Mouse (Mus musculus) heart, postnatal 0 days (tissue): ENCODE data around the gene Stk4. TPM values are rescaled to one million over a fixed set of nuclear protein-coding genes. Genes with fewer than 3 reads are reported as not detected.
A peak's percentile ranks its signal among the peaks of the same experiment; 100 is the strongest.

Source experiments
- ATAC-seq: fragments of 200-750 bp; cut with Nextera tagmentation; 2 replicates; pipeline ENCODE4 v1.8.0; 2017; ENCODE audit warnings: low read depth, moderate number of reproducible peaks, moderate library complexity; ENCODE audit not compliant: insufficient read depth
- DNase-seq: peaks from one replicate; pipeline ENCODE4 v3.0.0-alpha.2; 2016; ENCODE audit warnings: low spot score
- H3K27ac ChIP-seq: fragments of 300-500 bp; sonication (generic); 2 replicates; pipeline ENCODE4 v1.5.1; 2014; ENCODE audit warnings: low read depth, mild to moderate bottlenecking
- H3K27me3 ChIP-seq: fragments of 300-500 bp; sonication (generic); 2 replicates; pipeline ENCODE4 v1.6.1; 2014; ENCODE audit warnings: low read length, mixed read lengths; ENCODE audit not compliant: control insufficient read depth, insufficient read depth
- H3K36me3 ChIP-seq: fragments of 300-500 bp; sonication (generic); replicated peaks from 2 replicates; pipeline ENCODE4 v1.6.1; 2014; ENCODE audit warnings: low read length, mixed read lengths; ENCODE audit not compliant: control insufficient read depth, insufficient read depth
- H3K4me1 ChIP-seq: fragments of 300-500 bp; sonication (generic); 2 replicates; pipeline ENCODE4 v1.6.1; 2014; ENCODE audit warnings: antibody characterized with exemption; ENCODE audit not compliant: control insufficient read depth, insufficient read depth
- H3K4me2 ChIP-seq: fragments of 300-500 bp; sonication (generic); 2 replicates; pipeline ENCODE4 v1.6.1; 2014; ENCODE audit warnings: low read depth, mild to moderate bottlenecking, low read length, moderate library complexity
- H3K4me3 ChIP-seq: fragments of 300-500 bp; sonication (generic); 2 replicates; pipeline ENCODE4 v1.5.1; 2014; ENCODE audit warnings: low read depth, low read length
- H3K9ac ChIP-seq: fragments of 300-500 bp; sonication (generic); replicated peaks from 2 replicates; pipeline ENCODE4 v1.6.1; 2014; ENCODE audit warnings: low read depth, low read length, mixed read lengths
- H3K9me3 ChIP-seq: fragments of 300-500 bp; sonication (generic); replicated peaks from 2 replicates; pipeline ENCODE4 v1.6.1; 2016; ENCODE audit warnings: low read length; ENCODE audit not compliant: control insufficient read depth
- CTCF ChIP-seq: IDR thresholded peaks from 2 replicates; pipeline ENCODE4 v1.5.1; 2016; ENCODE audit warnings: antibody characterized with exemption, control low read depth, low read depth
- EP300 ChIP-seq: IDR thresholded peaks from 2 replicates; pipeline ENCODE4 v1.6.1; 2016; ENCODE audit warnings: antibody characterized with exemption, low read depth
- WGBS: fragments of 180-500 bp; shearing (Covaris S2); extraction: QIAGEN DNeasy Blood & Tissue Kit; methylation state at CpG from one replicate; pipeline ENCODE4 v1.1.7; 2014; 5-methylcytosine and 5-hydroxymethylcytosine counted together
- polyA plus RNA-seq: library from polyadenylated mRNA; unstranded; fragments of >200 nt; fragmentation: Nextera tagmentation; extraction: Ambion mirVana; gene quantifications from 2 replicates; pipeline ENCODE4 v1.2.1, GENCODE M21; 2015
- total RNA-seq: library from RNA; depleted of rRNA; stranded (reverse); fragments of >200 nt; gene quantifications from 2 replicates; pipeline ENCODE4 v1.2.3, GENCODE M21; 2014; ENCODE audit warnings: low replicate concordance

Gene Stk4
- total and polyA plus RNA-seq, 2 experiments from 2014 or later: 8.6 to 16.6 TPM

- Histone ChIP-seq H3K4me2 (no peak overlapping the region), H3K9ac (no peak overlapping the region), H3K9me3 (no peaks in the 10 kb centered on the region), H3K27me3 (no peaks in the 10 kb centered on the region), H3K36me3 (peaks cover 69% of the 10 kb centered on the region), H3K27ac (no peak overlapping the region), H3K4me1 (no peaks in the 10 kb centered on the region), H3K4me3 (no peak overlapping the region)
- DNase-seq (no peak), ATAC-seq (no peak)
- 83% methylated on average over 6 of the region's 6 CpGs for WGBS
- no peak for TF ChIP-seq EP300
- TF ChIP-seq CTCF: no peak
Measured at GRCm38 (mm10) chr2:164087416-164088017, 17.4 kb downstream of the Stk4 start.

GRCm38 (mm10) chr2:164089508-164089907 is 19.4 kb downstream of the Stk4 start:
- ATAC-seq (no peak), DNase-seq (no peak)
- H3K4me3 ChIP-seq: no peak overlapping the region
- no peak overlapping the region for H3K27ac ChIP-seq
- TF ChIP-seq CTCF (no peak), EP300 (no peak)
- H3K36me3 ChIP-seq: peaks cover 49% of the 10 kb centered on the region
- no peak overlapping the region for H3K9ac ChIP-seq
- no peak overlapping the region for H3K4me2 ChIP-seq
- H3K4me1 ChIP-seq: no peaks in the 10 kb centered on the region
- H3K9me3 ChIP-seq: no peaks in the 10 kb centered on the region
- 88% methylated on average over 4 of the region's 4 CpGs for WGBS
- no peaks in the 10 kb centered on the region for H3K27me3 ChIP-seq

- 37% methylated on average over 7 of the region's 7 CpGs for WGBS
Measured at GRCm38 (mm10) chr2:164094152-164094551, 24.0 kb downstream of the Stk4 start.

GRCm38 (mm10) chr2:164098603-164099250 is 28.6 kb downstream of the Stk4 start:
- H3K9me3 ChIP-seq: no peaks in the 10 kb centered on the region
- no peak overlapping the region for H3K4me2 ChIP-seq
- H3K36me3 ChIP-seq: peaks cover 50% of the 10 kb centered on the region
- no peak for ATAC-seq
- H3K27me3 ChIP-seq: no peaks in the 10 kb centered on the region
- no peak overlapping the region for H3K9ac ChIP-seq
- WGBS: 92% methylated on average over 11 of the region's 11 CpGs
- no peak overlapping the region for H3K27ac ChIP-seq
- H3K4me1 ChIP-seq: no peaks in the 10 kb centered on the region
- no peak for DNase-seq
- no peak overlapping the region for H3K4me3 ChIP-seq
- TF ChIP-seq CTCF (no peak), EP300 (no peak)

More at GRCm38 (mm10) chr2:164094152-164094551, 24.0 kb downstream of the Stk4 start:
- Histone ChIP-seq H3K9me3 (no peaks in the 10 kb centered on the region), H3K9ac (no peak overlapping the region), H3K27me3 (no peaks in the 10 kb centered on the region), H3K36me3 (peaks cover 33% of the 10 kb centered on the region), H3K27ac (no peak overlapping the region), H3K4me1 (no peaks in the 10 kb centered on the region), H3K4me2 (no peak overlapping the region), H3K4me3 (no peak overlapping the region)
- no peak for TF ChIP-seq EP300
- peak; percentile 28; the same call in 1 of the 2 replicates for TF ChIP-seq CTCF
- ATAC-seq: no peak
- no peak for DNase-seq

- DNase-seq (no peak), ATAC-seq (no peak)
- Histone ChIP-seq H3K36me3 (peaks cover 48% of the 10 kb centered on the region), H3K27ac (no peak overlapping the region), H3K9me3 (no peaks in the 10 kb centered on the region), H3K4me3 (no peak overlapping the region), H3K4me2 (no peak overlapping the region), H3K9ac (no peak overlapping the region), H3K4me1 (no peaks in the 10 kb centered on the region), H3K27me3 (no peaks in the 10 kb centered on the region)
- WGBS: 65% methylated on average over 1 of the region's 1 CpGs
- TF ChIP-seq CTCF (no peak), EP300 (no peak)
Measured at GRCm38 (mm10) chr2:164101936-164102335, 31.8 kb downstream of the Stk4 start.
